Mouse (Mus musculus) bone marrow macrophage, adult 2 months (primary cell): ENCODE measurements at regions not wholly inside any gene's neighbourhood (a gene's known extent, or its start where the extent isn't known, plus 50 kb on each side); places are given as distances from the start of the nearest gene placed in this dataset.

Experiments used
- H3K27ac ChIP-seq: 2 replicates; pipeline ENCODE4 v1.5.1; 2012; ENCODE audit warnings: low read depth, low read length; ENCODE audit not compliant: insufficient read depth
- H3K4me1 ChIP-seq: 2 replicates; pipeline ENCODE4 v1.6.1; 2012; ENCODE audit warnings: low read length; ENCODE audit not compliant: control insufficient read depth, insufficient read depth
- H3K4me3 ChIP-seq: 2 replicates; pipeline ENCODE4 v1.5.1; 2012; ENCODE audit warnings: mild to moderate bottlenecking, low read length, moderate library complexity; ENCODE audit not compliant: insufficient read depth
- CTCF ChIP-seq: IDR thresholded peaks from 2 replicates; pipeline ENCODE4 v1.5.1; 2012; ENCODE audit warnings: low read depth, mild to moderate bottlenecking, low read length, moderate library complexity
- POLR2A ChIP-seq: IDR thresholded peaks from 2 replicates; pipeline ENCODE4 v1.6.1; 2012; ENCODE audit warnings: mild to moderate bottlenecking, low read depth, low read length, borderline replicate concordance

DNA sequence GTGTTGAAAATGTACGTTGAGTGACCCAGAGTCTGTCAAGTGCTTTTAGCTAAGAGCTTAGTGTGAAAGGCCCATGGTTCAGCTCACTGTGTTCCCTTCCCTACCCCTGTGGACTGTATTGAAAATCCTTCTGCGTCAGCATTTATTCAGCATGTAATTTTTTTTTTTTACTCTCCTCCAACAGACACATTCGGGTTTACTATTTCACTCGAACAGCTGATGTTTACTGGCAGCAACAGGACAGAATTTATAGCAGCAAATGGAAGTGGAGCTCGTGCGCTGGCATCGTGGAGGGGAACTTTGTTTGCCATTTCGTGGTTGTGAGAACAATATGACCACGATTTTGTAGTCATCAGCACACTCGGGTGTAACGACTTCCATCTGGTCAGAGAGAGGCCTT lies 105.0 kb upstream of the Rnaseh2b start:
- Histone ChIP-seq H3K27ac (no peak overlapping the region), H3K4me3 (no peak overlapping the region), H3K4me1 (no peaks in the 10 kb centered on the region)
- TF ChIP-seq POLR2A (no peak), CTCF (no peak)

DNA sequence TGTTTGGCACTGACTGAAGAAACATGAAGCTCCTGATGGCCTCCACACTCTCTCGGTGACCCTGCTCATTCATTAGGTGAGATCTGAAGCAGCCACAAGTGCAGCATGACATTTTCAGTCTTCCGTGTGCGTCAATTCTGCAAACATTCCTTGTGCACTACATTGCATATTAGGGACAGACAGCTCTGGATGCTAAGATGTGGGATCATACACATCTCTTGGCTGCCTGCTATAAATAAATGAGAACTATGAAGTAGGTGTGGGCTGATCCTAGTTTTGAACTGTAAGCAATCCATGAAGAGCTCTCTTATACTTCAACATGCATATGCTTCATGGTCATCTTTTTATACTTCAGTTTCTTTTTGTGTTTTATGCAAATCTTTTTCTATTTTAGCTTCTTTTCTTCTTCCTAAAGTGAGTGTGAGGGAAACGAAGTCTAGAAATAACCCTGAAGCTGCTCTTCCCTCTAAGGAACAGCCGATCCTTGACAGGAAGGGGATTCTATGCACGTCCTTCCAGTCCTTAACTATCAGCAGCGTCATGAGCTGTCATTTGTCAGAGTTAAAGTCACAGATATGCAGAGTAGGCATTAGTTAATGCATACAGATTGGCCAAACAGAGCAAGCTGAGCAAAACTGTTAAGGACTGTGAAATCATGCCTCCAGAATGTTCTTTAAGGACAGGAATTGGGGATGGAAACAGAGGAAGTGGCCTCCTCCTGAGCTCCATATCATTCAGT lies 104.1 kb upstream of the Rnaseh2b start:
- Histone ChIP-seq H3K27ac (no peak overlapping the region), H3K4me1 (no peaks in the 10 kb centered on the region), H3K4me3 (no peak overlapping the region)
- TF ChIP-seq CTCF (no peak), POLR2A (no peak)

DNA sequence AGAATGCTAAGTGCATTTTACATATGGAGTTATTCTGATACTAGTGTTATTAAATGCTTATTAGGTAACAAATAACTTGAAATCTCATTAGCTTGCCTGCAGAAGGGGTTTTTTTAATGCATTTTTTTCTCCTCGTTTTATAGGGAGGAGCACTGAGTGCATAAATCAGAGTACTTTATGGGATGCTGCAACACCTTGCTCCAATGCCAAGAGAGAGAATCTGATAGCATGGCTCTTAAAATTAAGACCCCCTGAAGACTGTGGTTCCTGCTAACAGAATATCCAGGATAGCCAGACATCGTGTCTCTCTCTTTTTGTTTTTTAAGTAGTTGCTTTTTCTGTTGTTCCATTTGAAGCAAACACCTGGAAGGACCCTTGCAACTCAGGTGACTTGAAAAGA lies 100.8 kb upstream of the Rnaseh2b start:
- Histone ChIP-seq H3K4me3 (no peak overlapping the region), H3K27ac (no peak overlapping the region), H3K4me1 (no peaks in the 10 kb centered on the region)
- no peak for TF ChIP-seq CTCF
- TF ChIP-seq POLR2A = no peak

DNA sequence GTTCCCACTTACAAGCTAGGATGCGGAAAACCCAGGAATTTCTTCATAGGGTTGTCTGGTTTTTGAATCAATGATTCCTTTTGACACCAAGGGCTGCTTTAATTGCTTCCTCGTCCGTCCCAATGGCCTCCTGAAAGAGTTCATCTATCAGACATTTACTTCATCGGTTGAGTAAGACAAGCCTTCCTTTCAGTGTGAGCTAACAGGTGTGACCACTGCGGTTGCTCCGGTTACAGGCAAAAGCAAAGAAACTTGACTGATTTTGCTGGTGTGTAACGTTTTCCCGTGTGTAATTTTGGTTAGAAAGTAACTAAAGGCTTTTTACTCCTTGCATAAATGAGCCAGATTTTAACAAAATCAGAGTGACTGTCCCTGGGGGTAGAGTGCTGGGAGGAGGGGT lies 99.6 kb upstream of the Rnaseh2b start:
- Histone ChIP-seq H3K4me3 (no peak overlapping the region), H3K4me1 (no peaks in the 10 kb centered on the region), H3K27ac (no peak overlapping the region)
- TF ChIP-seq CTCF (no peak), POLR2A (no peak)

DNA sequence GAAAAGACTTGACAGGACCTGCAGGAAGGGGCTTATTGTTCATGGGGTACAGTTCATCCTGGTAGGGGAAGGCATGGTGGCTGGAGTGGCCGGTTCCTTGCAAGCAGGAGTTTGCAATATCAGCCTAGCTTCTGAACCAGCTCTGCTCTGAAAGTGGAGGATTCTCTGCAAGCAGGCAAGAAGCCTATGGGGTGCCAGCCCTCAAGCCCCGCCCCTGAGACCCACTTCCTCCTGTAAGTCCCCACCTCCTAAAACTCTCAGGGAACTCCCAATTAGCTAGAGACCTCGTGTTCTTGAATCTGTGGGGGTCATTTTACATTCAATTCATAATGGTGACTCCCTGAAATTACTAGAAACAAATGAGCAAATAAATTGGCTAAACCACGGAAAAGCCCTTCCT lies 99.0 kb upstream of the Rnaseh2b start:
- TF ChIP-seq POLR2A = no peak
- TF ChIP-seq CTCF = no peak
- Histone ChIP-seq H3K4me1 (no peaks in the 10 kb centered on the region), H3K4me3 (no peak overlapping the region), H3K27ac (no peak overlapping the region)

DNA sequence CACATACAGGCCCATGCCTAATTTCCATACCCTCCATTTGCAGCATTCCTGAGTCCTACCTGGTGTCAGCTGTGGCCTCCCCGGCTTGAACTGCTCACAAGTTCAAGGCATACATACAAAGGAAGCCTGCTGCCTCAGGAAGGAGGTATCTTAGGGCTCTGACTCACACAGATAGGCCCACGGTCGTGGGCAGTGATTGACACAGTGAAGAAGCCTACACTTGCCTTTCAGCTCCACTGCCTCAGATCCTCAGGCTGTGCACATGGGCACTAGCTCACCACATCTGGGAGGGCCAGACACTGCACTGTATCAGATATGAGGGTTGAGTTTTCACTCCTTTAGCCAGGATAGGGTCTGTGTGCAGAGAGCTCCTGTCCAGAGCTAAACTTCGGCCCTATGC lies 95.6 kb upstream of the Rnaseh2b start:
- Histone ChIP-seq H3K4me3 (no peak overlapping the region), H3K4me1 (no peaks in the 10 kb centered on the region), H3K27ac (no peak overlapping the region)
- no peak for TF ChIP-seq CTCF
- TF ChIP-seq POLR2A = no peak

DNA sequence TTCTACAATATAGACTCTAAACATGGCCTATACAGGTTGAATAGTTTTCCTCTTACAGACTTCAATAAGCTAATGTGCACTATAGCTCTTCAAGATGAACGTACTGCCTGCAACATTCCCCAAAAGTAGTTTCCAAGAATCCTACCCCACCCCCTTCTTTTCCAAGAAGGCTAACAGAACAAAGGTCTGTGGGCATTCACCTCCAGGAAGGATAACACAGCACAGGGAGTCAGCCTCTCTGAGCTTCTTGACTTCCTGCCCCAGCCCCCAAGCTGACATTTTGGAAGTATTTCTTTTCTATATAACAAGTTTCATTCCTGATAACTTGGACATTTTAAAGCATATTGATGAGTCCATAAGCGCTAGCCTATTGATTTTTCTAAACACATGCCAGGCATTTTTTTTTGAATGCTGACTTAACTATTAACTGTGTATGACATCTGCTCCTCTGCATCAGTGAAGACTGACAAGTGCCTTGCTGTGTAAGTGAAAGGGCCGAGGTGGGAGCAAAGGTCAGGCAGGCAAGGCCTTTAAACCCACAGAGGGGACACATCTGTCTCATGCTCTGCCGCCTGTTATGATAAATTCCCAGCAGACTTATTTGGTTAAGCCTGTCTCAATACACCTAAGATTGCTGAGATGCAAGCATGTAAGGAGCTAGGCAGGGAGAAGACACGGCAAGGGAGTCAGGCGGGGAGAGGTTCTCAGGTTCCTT lies 93.8 kb upstream of the Rnaseh2b start:
- Histone ChIP-seq H3K4me1 (no peaks in the 10 kb centered on the region), H3K4me3 (no peak overlapping the region), H3K27ac (no peak overlapping the region)
- TF ChIP-seq CTCF (no peak), POLR2A (no peak)

DNA sequence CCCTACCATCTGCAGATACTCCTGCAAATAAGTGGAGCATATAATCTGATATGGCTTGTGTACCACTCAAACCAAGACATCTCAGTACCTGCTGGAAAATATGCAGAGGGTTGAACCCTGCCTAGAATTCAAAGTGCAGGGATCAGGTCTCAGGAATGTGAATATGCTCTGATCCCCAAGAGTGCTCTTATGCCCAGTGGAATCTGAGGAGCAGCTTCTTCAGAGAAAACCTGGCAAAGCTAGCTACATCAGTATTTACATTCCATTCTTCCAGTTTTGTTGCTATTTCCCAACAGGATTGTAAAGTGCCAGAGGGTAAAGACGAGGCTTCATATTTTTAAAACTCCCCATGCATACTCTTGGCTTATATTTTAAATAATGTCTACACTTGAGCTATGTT lies 77.3 kb upstream of the Rnaseh2b start:
- TF ChIP-seq POLR2A (no peak), CTCF (no peak)
- H3K4me1 ChIP-seq = no peaks in the 10 kb centered on the region
- H3K27ac ChIP-seq = no peak overlapping the region
- no peak overlapping the region for H3K4me3 ChIP-seq

DNA sequence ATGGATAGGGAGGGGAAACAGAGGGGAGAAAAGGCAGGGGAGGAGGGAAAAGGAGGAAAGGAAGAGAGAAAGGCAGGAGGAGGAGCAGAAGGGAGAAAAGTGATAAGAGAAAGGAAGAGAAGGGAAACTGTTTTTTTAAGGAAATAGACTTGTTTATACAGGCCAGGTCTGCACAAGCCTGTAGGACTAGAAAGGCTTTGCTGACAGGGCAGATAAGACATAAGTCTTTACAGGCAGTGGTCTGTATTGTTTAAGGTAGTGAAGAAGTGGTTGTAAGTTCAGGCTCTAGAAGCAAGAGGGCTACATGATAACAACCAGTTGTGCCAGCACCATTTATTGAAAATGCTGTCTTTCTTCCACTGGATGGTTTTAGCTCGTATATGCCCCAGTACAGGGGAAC lies 75.4 kb upstream of the Rnaseh2b start:
- H3K4me3 ChIP-seq = no peak overlapping the region
- H3K4me1 ChIP-seq = no peaks in the 10 kb centered on the region
- no peak overlapping the region for H3K27ac ChIP-seq
- TF ChIP-seq CTCF (no peak), POLR2A (no peak)

DNA sequence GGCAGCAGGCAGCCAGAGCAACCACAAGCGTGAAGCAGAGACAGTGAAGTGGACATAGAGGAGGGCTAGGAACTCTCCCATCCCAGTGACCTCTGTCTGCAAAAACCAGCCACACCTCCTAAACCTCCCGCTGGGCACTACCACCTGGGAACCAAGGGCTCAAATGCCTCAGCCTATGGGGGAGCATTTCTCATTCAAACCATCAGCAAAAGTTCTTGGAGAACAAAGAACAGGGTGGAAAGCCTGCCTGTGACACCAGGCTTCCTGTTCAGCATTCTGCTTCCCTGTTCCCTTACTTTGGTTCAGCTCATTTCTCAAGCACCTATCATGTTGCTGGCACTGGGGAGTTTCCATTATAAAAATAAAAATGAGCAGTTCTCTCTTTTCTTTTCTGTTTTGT lies 74.4 kb upstream of the Rnaseh2b start:
- H3K4me3 ChIP-seq = no peak overlapping the region
- H3K4me1 ChIP-seq = no peaks in the 10 kb centered on the region
- TF ChIP-seq POLR2A (no peak), CTCF (no peak)
- H3K27ac ChIP-seq = no peak overlapping the region
